Mouse (Mus musculus) urinary bladder, postnatal 14 days (tissue): ENCODE results near the gene Tmem165.

ENCODE experiments used
- DNase-seq: peaks from one replicate; pipeline ENCODE4 v3.0.0; 2021; ENCODE audit warnings: low spot score

The Tmem165 gene

GRCm38 (mm10) chr5:76183750-76184261 is at the start of gene Tmem165:
Gene Tmem165, plus strand, starts transcription at chr5:76183880.
- DNase-seq: peak; percentile 95

DNA sequence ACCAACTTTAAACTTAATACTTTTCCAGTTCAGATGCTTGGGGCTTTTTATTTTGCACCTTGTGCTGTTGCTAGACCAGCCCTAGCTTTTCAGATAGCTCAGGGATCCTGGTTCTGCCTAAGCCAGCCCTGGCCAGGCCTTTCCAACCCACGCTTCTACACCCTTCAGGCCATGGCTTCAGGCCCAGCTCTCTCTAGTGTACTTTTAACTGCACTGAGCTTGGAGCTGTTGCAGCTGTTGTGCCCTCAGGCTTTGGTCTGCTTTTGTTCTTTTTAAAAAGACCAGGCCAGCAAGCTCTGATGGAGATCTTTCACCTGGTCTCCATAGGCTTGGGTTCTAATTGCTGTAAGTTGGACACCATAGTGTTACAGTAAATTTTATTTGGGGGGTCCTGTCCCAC is 48.0 kb upstream of the Tmem165 start:
- peak; percentile 62 for DNase-seq

DNA sequence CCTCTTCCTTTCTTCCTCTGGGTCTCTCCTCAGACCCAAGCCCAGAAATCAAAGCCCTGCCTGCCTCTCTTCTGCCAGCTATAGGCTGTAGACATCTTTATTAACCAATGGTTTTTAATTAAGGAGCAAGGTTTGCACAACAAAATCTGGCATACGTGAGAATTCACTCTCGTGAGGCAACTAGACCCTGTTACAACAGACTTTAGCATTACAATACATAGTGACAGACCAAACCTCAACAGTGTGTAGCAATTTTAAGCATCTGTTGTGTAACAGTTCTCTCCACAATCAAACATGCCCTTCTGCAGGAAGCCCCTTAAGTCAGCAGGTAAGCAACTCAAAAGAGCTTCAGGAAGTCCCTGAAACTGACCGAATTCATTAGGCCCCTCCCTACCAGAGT is 47.4 kb upstream of the Tmem165 start:
- DNase-seq: no peak

DNA sequence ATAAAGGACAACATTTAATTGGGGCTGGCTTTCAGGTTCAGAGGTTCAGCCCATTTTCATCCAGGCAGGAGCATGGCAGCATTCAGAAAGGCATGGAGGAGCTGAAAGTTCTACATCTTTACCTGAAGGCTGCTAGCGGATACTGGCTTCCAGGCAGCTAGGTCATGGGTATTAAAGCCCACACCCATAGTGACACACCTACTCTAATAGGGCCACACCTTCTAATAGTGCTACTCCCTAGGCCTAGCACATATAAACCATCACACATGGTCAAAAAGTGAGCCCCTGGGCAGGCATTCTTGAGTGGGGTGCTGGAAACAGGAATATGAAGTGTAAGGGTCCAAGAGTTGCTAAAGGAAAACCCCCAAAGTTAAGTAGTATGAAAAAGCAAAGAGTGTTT is 46.1 kb upstream of the Tmem165 start:
- DNase-seq: no peak

DNA sequence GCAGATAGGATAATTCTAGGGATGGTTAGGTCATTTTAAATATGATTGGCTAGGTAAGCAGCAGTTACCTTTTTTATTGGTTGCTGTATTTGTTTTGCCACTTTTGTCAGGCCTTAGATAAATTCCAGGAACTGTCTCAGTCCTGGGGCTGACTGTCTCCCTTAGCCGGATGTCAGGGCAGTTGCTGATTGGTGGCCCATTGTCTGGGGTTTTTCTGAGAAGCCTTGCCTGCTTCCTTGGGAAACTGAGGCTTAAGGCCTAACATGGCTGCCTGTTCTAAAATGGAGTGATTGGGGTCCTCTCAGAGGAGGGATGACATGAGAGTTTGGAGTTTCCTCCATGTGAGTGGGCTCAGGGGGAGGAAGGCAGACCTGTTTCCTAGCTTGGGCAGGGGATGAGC is 45.6 kb upstream of the Tmem165 start:
- no peak for DNase-seq

DNA sequence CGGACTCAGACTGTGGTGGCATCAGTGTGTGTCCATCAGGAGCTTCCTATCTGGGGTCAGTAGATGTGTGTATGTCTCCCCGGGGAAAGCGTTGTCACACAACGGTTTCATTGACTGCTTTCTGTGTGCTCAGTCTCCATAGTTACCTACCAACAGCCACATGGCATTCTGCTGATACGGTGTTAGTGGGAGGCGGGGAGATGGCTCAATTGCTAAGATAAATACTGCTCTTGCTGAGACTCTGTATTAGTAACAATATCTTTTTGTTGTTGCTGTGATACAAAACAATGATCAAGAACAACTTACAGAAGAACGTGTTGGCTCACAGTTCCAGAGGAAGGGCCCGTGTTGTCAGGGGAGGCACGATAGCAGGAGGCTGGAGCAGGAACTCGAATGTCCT is 45.2 kb upstream of the Tmem165 start:
- DNase-seq: no peak

- peak; percentile 16 for DNase-seq
Observed at GRCm38 (mm10) chr5:76139171-76139671, 44.5 kb upstream of the Tmem165 start.

DNA sequence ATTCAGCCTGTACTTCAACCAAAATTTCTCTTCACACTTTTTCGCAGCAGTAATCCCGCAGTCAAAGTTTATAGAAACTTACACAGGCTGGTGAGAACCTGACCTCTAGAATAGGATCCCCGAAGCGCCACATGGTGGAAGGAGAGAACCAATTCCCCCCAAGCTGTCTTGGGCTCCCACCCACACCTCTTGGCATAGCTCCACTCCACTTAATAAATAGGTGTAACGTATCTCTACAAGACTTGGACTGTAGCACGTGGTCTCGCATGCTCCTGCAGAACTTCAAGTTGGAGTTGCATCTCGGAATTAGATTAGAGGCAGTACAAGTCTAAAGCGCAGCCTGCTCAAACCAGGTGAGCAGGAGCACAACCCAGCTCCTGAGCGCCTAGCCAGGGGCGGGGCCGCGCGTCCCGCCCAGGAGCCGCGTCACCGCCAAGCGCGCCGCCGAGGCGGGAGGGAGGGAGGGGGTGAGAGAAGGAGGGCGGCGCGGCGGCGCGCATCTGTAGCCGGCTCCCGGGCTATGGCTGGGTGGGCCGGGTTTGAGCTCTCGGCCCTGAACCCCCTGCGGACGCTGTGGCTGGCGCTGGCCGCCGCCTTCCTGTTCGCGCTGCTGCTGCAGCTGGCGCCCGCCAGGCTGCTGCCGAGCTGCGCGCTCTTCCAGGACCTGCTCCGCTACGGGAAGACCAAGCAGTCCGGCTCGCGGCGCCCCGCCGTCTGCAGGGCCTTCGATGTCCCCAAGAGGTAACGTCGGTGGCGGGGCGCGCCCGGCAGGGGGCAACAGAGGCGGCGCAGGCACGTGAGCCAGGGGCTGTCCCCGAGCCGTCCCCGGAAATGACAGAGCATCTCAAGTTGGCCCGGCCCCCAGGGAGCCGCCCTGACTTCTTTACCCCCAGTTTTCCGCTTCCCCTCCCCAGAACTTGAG is 43.6 kb upstream of the Tmem165 start, which contains the start of gene Srd5a3:
TSS of gene Srd5a3 (plus strand) at position 464 of the 922 bp plus-strand sequence.
- DNase-seq: peak; percentile 98

GRCm38 (mm10) chr5:76140730-76141066 is 43.0 kb upstream of the Tmem165 start:
- DNase-seq: no peak

DNA sequence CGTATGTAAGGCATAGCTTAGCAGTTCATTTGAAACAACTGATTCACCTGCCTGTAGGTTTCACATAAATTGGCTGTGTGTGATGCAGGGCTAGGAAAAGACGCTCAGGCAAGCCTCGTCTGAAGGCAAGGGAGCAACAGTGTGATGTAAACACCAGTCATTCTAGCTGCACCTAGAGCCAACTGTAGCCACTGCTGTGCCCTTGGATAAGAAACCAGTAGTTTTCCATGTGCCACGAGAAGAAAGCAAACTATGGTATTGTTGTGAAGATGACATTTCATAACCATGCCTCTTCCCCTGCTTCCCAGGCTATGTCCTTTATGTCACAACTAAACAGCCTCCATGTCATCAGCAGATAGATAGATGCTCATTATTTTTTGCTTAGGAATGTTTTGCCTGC is 40.3 kb upstream of the Tmem165 start:
- DNase-seq: no peak

DNA sequence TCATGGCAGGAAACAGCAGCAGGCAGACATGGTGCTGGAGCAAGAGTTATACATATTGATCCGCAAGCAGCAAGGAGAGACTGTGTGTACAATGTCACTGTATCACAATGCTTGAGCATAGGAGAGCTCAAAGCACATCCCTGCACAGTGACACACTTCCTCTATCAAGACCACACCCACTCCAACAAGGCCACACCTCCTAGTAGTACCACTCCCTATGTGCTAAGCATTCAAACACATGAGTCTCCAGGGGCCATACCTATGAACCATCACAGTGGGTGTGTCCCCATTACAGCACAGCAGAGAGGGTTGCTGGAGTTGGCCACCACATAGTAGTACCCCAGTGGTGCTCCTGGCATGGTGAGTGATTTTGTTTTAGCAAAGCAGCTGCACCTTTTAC is 37.3 kb upstream of the Tmem165 start:
- no peak for DNase-seq

DNA sequence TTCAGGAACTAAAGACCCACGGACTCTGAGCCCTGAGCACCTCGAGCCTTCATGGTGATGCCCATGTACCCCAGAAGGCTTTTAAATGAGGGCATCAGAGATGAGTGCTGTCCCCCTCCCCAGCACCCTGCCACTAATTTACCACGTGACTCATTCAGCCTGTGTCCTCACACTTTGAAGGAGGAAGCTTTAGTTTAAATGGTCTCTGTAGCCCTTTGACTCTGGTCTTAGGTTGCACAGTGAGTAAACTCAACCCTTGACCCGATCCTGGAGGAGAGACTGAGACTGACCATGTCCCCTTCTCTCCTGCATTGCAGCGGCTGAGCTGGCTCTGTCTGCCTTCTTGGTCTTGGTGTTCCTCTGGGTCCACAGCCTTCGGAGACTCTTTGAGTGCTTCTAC is 34.2 kb upstream of the Tmem165 start:
- no peak for DNase-seq

- DNase-seq: no peak
Observed at GRCm38 (mm10) chr5:76152956-76153355, 30.7 kb upstream of the Tmem165 start.

DNA sequence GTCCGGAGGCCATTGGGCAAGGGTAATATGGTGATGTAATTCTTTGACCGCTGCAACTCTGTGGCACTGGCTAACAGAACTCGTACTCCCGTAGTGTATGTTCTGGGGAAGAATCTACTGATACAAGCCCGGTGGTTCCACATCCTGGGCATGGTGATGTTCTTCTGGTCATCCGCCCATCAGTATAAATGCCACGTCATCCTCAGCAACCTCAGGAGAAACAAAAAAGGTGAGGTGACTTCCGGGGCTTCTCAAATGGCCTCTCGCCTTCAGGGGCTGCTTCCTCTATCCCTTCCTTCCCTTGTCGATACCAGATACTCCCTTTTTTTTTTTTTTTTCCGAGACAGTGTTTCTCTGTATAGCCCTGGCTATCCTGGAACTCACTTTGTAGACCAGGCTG is 30.2 kb upstream of the Tmem165 start:
- no peak for DNase-seq

DNA sequence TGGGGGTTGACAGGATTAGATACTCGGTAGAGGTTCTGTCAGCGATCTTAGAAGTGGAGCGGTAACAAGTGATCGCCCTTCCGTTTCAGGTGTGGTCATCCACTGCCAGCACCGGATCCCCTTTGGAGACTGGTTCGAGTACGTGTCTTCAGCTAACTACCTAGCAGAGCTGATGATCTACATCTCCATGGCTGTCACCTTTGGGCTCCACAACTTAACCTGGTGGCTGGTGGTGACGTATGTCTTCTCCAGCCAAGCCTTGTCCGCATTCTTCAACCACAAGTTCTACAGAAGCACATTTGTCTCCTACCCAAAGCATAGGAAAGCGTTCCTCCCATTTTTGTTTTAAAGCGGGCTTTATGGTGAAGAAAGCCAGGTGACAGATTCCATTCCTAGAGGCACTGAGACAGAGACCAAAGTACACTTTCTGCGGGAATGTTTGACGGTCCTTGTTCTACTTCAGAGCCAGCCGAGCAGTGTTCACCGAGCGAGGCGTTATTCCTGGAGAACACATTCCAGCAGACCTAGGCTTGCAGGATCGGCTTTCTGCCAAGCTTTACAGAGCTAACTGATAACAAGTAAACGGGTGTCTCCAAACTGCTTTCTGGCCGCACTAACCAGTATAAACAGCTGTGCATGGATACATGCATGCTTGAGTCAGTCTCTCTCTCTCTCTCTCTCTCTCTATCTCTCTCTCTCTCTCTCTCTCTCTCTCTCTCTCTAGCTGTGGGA is 29.1 kb upstream of the Tmem165 start:
- no peak for DNase-seq

GRCm38 (mm10) chr5:76159555-76159954 is 24.1 kb upstream of the Tmem165 start:
- no peak for DNase-seq

GRCm38 (mm10) chr5:76160086-76160485 is 23.6 kb upstream of the Tmem165 start:
- no peak for DNase-seq

- no peak for DNase-seq
Observed at GRCm38 (mm10) chr5:76161491-76161890, 22.2 kb upstream of the Tmem165 start.

GRCm38 (mm10) chr5:76162926-76163325 is 20.8 kb upstream of the Tmem165 start:
- DNase-seq: no peak

DNA sequence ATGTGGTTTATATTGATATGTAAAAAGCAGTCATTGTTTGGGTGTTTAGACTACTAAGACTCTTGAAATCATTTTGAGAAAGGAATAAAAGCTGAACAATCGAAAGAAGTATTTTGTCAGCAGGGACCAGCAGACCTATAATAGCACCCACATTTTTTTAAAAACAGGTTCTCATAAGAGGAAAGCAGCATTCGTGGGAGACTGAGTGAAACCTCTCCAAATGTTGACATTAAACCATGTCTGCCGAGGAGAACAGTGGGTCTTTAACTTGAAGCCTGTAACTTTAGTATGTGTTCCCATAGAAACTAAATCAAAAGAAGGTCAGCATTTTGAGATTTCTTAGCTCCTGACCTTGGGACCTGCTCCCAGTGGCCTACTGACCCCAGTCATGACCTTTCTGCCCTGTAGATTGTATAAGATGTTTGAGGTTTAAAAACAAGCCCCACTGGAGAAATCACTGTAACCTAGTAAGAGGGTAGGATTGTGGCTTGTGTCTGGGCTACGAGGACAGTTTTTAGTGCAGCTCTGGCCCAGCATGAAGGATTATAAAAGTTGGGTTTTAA is 19.8 kb upstream of the Tmem165 start:
- no peak for DNase-seq

DNA sequence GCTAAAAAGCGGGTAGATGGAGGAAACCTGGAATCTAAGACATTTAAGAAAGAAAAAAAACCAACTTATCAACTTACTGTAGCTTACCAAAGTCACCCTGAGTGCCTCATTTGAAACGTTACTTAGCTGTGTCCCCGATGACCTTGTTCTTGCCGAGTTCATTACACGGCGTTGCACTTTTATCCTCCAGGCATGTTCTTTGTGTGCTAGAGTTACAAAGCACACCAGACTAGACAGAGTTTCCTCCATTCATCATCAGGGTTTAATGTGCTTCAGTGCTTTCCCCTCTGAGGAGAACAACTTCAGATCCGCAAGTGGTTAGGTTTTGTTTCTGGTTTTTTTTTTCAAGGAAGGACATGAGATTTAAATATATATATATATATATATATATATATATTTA is 18.9 kb upstream of the Tmem165 start:
- no peak for DNase-seq

DNA sequence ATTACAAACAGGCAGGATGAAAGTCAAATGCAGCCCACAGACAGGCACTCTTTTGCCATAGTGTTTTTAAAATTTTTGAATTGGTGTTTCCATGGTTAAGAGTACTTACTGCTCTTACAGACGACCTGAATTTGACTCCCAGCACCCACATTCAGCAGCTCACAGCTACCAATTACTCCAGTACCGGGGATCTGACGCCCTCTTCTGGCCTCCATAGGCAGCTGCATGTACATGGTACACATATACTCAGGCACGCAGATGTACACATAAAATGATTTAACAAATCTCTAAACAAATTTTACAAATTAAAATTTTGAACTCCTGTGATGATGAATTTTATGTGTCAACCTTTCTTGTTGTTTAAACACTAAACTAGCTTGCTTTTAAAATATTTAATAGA is 13.2 kb upstream of the Tmem165 start:
- no peak for DNase-seq

- no peak for DNase-seq
Observed at GRCm38 (mm10) chr5:76171039-76171438, 12.6 kb upstream of the Tmem165 start.
